Mouse (Mus musculus) erythroblast, embryonic 14.5 days (primary cell): ENCODE data around the gene Tns1.

Source experiments
- GATA1 ChIP-seq: IDR thresholded peaks from 2 replicates; pipeline ENCODE4 v1.6.1; 2012; ENCODE audit warnings: low read length, inconsistent platforms, mixed read lengths
- TAL1 ChIP-seq: IDR thresholded peaks from 3 replicates; pipeline ENCODE4 v1.6.1; 2012; ENCODE audit warnings: low read length, inconsistent platforms, mixed read lengths

DNA sequence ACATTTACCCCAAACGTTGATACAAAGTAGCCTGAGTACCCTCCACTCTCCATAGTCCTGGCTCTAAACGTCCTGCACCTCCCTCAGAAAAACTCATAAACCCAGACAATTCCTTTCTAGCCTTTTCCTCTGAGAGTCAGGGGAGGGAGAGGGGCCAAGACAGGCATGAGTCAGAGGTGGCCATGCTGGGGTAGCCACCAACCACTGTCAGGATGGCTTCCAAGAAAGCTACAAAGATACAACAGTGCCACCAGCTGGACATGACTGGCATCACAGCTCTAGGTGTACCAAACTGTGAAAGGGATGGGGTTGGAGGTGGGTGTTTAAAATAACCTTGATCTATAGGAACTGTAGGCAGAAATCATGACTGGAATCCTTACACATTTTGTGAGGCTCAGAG, 128.0 kb downstream of the Tns1 start:
- no peak for TF ChIP-seq GATA1
- TF ChIP-seq TAL1: no peak
